Mouse (Mus musculus): ENCODE data around the gene Gm45785. TPM values are rescaled to one million over a fixed set of nuclear protein-coding genes. Genes with fewer than 3 reads are reported as not detected.

The Gm45785 gene
- total RNA-seq, 2 experiments from 2014 or later = 3.0 TPM; not detected in 1

GRCm38 (mm10) chr7:140787406-140788052 lies 68.6 kb downstream of the Gm45785 start, which contains the start of gene Syce1:
Syce1 (minus strand) TSS chr7:140787852.
- 0 out of 2 replicates have a peak, but pooled peaks have one; percentile 34 for ATAC-seq (replicated peaks; ENCODE audit: low FRiP score, low TSS enrichment, poor library complexity, severe bottlenecking)

GRCm38 (mm10) chr7:140780548-140780947 lies 75.6 kb downstream of the Gm45785 start:
- no peak for ATAC-seq (replicated peaks; ENCODE audit: low FRiP score, low TSS enrichment, poor library complexity, severe bottlenecking)

Other genes with a start within 250 kb of the Gm45785 start
- gene Olfr61, start 227.4 kb downstream of the Gm45785 start, total RNA-seq (2014; fragmentation: Nextera tagmentation) = not detected in 2 replicates
- not detected in 2 replicates for gene Olfr61, start 227.4 kb downstream of the Gm45785 start, total RNA-seq (2017)
- gene Olfr53, start 209.9 kb downstream of the Gm45785 start, total RNA-seq (2014; fragmentation: Nextera tagmentation) = not detected in 2 replicates
- gene Olfr53, start 209.9 kb downstream of the Gm45785 start, total RNA-seq (2017) = not detected in 2 replicates
- not detected in 2 replicates for gene Olfr539, start 196.4 kb downstream of the Gm45785 start, total RNA-seq (2014; fragmentation: Nextera tagmentation)
- not detected in 2 replicates for gene Olfr539, start 196.4 kb downstream of the Gm45785 start, total RNA-seq (2017)
- gene Olfr45, start 174.4 kb downstream of the Gm45785 start, total RNA-seq (2014; fragmentation: Nextera tagmentation) = 0.20 TPM in 1 of 2 replicates, not detected in the other
- gene Olfr45, start 174.4 kb downstream of the Gm45785 start, total RNA-seq (2017) = not detected in 2 replicates
- not detected in 2 replicates for gene Olfr541, start 159.1 kb downstream of the Gm45785 start, total RNA-seq (2014; fragmentation: Nextera tagmentation)
- not detected in 2 replicates for gene Olfr541, start 159.1 kb downstream of the Gm45785 start, total RNA-seq (2017)
- gene Cyp2e1, start 92.6 kb downstream of the Gm45785 start, total RNA-seq (2014; fragmentation: Nextera tagmentation) = not detected in 2 replicates
- not detected in 2 replicates for gene Cyp2e1, start 92.6 kb downstream of the Gm45785 start, total RNA-seq (2017)
- gene Syce1, start 68.5 kb downstream of the Gm45785 start, total RNA-seq (2014; fragmentation: Nextera tagmentation) = not detected in 2 replicates
- not detected in 2 replicates for gene Syce1, start 68.5 kb downstream of the Gm45785 start, total RNA-seq (2017)
- gene Zfp941, start 34.2 kb downstream of the Gm45785 start, total RNA-seq (2014; fragmentation: Nextera tagmentation) = 4.0 TPM in 1 of 2 replicates, not detected in the other
- 0.56 and 2.7 TPM in 2 replicates for gene Zfp941, start 34.2 kb downstream of the Gm45785 start, total RNA-seq (2017)
- gene Urah, start 21.3 kb downstream of the Gm45785 start, total RNA-seq (2014; fragmentation: Nextera tagmentation) = not detected in 2 replicates
- gene Urah, start 21.3 kb downstream of the Gm45785 start, total RNA-seq (2017) = not detected in 2 replicates
- not detected in 2 replicates for gene Scgb1c1, start 10.8 kb downstream of the Gm45785 start, total RNA-seq (2014; fragmentation: Nextera tagmentation)
- not detected in 2 replicates for gene Scgb1c1, start 10.8 kb downstream of the Gm45785 start, total RNA-seq (2017)
- not detected in 2 replicates for gene Odf3, start 8.5 kb downstream of the Gm45785 start, total RNA-seq (2014; fragmentation: Nextera tagmentation)
- gene Odf3, start 8.5 kb downstream of the Gm45785 start, total RNA-seq (2017) = not detected in 2 replicates
- gene Ric8a, start 626 bp upstream of the Gm45785 start, total RNA-seq (2014; fragmentation: Nextera tagmentation) = 30.0 and 44.3 TPM in 2 replicates
- 19.2 and 27.5 TPM in 2 replicates for gene Ric8a, start 626 bp upstream of the Gm45785 start, total RNA-seq (2017)
- gene Bet1l, start 1.2 kb upstream of the Gm45785 start, total RNA-seq (2014; fragmentation: Nextera tagmentation) = 12.9 and 14.5 TPM in 2 replicates
- gene Bet1l, start 1.2 kb upstream of the Gm45785 start, total RNA-seq (2017) = 12.8 and 16.1 TPM in 2 replicates
- gene Psmd13, start 25.6 kb upstream of the Gm45785 start, total RNA-seq (2014; fragmentation: Nextera tagmentation) = 86.3 and 118 TPM in 2 replicates
- 169 and 203 TPM in 2 replicates for gene Psmd13, start 25.6 kb upstream of the Gm45785 start, total RNA-seq (2017)
- 27.7 and 32.4 TPM in 2 replicates for gene Sirt3, start 26.0 kb upstream of the Gm45785 start, total RNA-seq (2014; fragmentation: Nextera tagmentation)
- gene Sirt3, start 26.0 kb upstream of the Gm45785 start, total RNA-seq (2017) = 18.2 and 23.4 TPM in 2 replicates
- gene Cox8b, start 44.1 kb upstream of the Gm45785 start, total RNA-seq (2014; fragmentation: Nextera tagmentation) = not detected in 2 replicates
- gene Cox8b, start 44.1 kb upstream of the Gm45785 start, total RNA-seq (2017) = not detected in 2 replicates
- gene Nlrp6, start 64.6 kb upstream of the Gm45785 start, total RNA-seq (2014; fragmentation: Nextera tagmentation) = 0.52 TPM in 1 of 2 replicates, not detected in the other
- not detected in 2 replicates for gene Nlrp6, start 64.6 kb upstream of the Gm45785 start, total RNA-seq (2017)
- gene Pgghg, start 85.1 kb upstream of the Gm45785 start, total RNA-seq (2014; fragmentation: Nextera tagmentation) = 12.2 and 18.7 TPM in 2 replicates
- 6.1 and 7.2 TPM in 2 replicates for gene Pgghg, start 85.1 kb upstream of the Gm45785 start, total RNA-seq (2017)
- gene Ifitm5, start 94.0 kb upstream of the Gm45785 start, total RNA-seq (2014; fragmentation: Nextera tagmentation) = 0.55 TPM in 1 of 2 replicates, not detected in the other
- 2.4 TPM in 1 of 2 replicates, not detected in the other for gene Ifitm5, start 94.0 kb upstream of the Gm45785 start, total RNA-seq (2017)
- not detected in 2 replicates for gene Gm45717, start 99.6 kb upstream of the Gm45785 start, total RNA-seq (2014; fragmentation: Nextera tagmentation)
- not detected in 2 replicates for gene Gm45717, start 99.6 kb upstream of the Gm45785 start, total RNA-seq (2017)
- 285 and 292 TPM in 2 replicates for gene Ifitm2, start 99.7 kb upstream of the Gm45785 start, total RNA-seq (2014; fragmentation: Nextera tagmentation)
- gene Ifitm2, start 99.7 kb upstream of the Gm45785 start, total RNA-seq (2017) = 265 and 278 TPM in 2 replicates
- 37.2 and 54.3 TPM in 2 replicates for gene Ifitm1, start 110.9 kb upstream of the Gm45785 start, total RNA-seq (2014; fragmentation: Nextera tagmentation)
- 20.9 and 50.8 TPM in 2 replicates for gene Ifitm1, start 110.9 kb upstream of the Gm45785 start, total RNA-seq (2017)
- gene Ifitm3, start 154.4 kb upstream of the Gm45785 start, total RNA-seq (2014; fragmentation: Nextera tagmentation) = 53.9 and 67.3 TPM in 2 replicates
- 54.1 and 55.3 TPM in 2 replicates for gene Ifitm3, start 154.4 kb upstream of the Gm45785 start, total RNA-seq (2017)
- not detected in 2 replicates for gene Ifitm6, start 161.6 kb upstream of the Gm45785 start, total RNA-seq (2014; fragmentation: Nextera tagmentation)
- gene Ifitm6, start 161.6 kb upstream of the Gm45785 start, total RNA-seq (2017) = 25.3 TPM in 1 of 2 replicates, not detected in the other
- not detected in 2 replicates for gene Gm17387, start 172.8 kb upstream of the Gm45785 start, total RNA-seq (2014; fragmentation: Nextera tagmentation)
- not detected in 2 replicates for gene Gm17387, start 172.8 kb upstream of the Gm45785 start, total RNA-seq (2017)
- 0.20 and 0.70 TPM in 2 replicates for gene B4galnt4, start 204.8 kb upstream of the Gm45785 start, total RNA-seq (2014; fragmentation: Nextera tagmentation)
- gene B4galnt4, start 204.8 kb upstream of the Gm45785 start, total RNA-seq (2017) = not detected in 2 replicates
- 0.17 and 11.2 TPM in 2 replicates for gene Pkp3, start 221.9 kb upstream of the Gm45785 start, total RNA-seq (2014; fragmentation: Nextera tagmentation)
- gene Pkp3, start 221.9 kb upstream of the Gm45785 start, total RNA-seq (2017) = 2.8 TPM in 1 of 2 replicates, not detected in the other
- gene Sigirr, start 244.2 kb upstream of the Gm45785 start, total RNA-seq (2014; fragmentation: Nextera tagmentation) = 14.0 and 24.8 TPM in 2 replicates
- 7.1 and 13.0 TPM in 2 replicates for gene Sigirr, start 244.2 kb upstream of the Gm45785 start, total RNA-seq (2017)

Measured in megakaryocyte-erythroid progenitor cell, adult 5-6 weeks (primary cell).